Mouse (Mus musculus): ENCODE measurements at regions not wholly inside any gene's neighbourhood (a gene's known extent, or its start where the extent isn't known, plus 50 kb on each side); places are given as distances from the start of the nearest gene placed in this dataset.

DNA sequence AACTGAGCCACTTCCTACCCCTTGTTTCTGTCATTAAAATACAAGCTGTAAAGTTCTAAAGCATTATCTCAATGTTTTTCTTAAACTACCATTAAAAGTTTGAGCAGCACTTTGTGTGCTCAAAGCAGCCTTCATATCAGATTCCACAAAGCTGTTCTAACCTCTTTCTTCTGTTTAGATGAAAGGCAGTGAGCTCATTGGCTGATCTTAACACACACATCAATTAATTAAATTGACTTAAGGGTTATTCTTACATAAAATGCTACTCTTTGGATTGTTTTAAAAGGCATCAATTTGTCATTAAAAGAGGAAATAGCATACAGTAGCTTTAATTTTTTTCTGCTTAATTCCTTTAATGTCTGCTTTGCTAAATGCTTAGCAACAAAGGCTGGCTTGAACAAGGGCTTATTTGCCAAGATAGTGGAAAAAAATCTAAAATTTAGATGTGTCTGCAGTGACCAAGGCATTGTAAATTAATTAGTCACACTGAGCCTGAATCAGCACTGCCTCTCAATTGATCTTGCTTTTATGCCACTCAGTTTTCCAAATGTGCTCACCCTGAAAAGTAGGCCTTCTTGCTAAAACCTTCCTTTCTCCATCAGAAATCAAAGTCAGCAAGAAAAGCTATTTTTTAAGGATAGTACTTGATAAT lies 777.5 kb downstream of the Tmem114 start:
- no peak for DNase-seq (ENCODE audit: low spot score)

GRCm38 (mm10) chr16:7644363-7644762 lies 780.6 kb downstream of the Tmem114 start:
- DNase-seq (ENCODE audit: low spot score): no peak

DNA sequence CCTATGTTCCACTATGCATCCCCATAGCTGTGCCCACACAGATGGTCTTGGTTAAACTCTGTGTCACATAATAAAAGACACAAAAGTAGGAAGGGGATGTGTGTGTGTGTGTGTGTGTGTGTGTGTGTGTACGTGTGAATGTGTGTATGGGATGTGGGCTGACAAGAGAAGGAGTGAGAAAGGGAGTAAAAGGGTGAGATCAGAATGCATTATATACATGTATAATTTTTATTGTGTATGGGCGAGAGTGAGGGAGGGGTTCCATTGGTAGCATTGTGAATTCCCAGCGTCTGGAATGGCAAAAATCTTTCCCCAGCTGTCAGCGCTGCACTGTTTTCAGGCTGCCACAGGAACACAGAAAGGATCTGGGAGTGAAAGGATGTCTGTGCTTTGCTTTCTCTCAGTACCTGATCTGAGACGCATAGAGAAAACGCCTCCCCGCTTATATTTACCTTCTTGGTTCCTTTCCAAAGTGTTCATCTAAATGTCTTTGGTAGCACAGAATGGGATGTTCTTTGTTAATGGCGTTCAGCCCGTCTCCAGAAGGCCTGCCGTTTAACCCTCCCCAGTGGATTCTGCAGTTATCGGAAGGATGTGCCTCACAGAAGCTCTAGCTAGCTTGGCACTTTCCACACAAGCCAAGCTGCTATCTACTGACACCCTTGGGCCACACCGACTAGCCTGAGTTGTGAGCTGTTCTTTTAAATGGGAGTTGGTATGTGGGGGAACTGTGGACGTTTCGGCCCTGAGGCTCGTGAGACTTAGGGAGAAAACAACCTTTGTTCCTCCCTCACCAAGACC lies 785.8 kb downstream of the Tmem114 start:
- no peak for DNase-seq (ENCODE audit: low spot score)

DNA sequence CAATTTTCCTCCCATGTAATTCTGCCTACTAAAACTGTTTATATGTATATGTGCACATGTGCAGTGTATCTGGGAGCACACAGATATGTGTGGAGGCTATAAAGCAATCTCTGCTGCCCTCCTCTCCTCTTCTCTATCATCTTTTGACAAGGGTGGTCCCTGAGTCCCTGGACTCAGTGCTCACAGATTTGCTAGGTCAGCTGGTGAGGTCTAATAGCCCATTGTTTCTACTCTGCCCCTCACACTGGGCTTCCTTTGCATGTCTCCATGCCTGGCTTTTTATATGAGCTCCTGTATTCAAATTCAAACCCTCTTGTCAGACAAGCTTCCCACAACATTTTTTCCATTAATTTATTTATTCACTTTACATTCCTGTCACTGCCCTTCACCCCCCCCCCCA lies 786.9 kb downstream of the Tmem114 start:
- no peak for DNase-seq (ENCODE audit: low spot score)

DNA sequence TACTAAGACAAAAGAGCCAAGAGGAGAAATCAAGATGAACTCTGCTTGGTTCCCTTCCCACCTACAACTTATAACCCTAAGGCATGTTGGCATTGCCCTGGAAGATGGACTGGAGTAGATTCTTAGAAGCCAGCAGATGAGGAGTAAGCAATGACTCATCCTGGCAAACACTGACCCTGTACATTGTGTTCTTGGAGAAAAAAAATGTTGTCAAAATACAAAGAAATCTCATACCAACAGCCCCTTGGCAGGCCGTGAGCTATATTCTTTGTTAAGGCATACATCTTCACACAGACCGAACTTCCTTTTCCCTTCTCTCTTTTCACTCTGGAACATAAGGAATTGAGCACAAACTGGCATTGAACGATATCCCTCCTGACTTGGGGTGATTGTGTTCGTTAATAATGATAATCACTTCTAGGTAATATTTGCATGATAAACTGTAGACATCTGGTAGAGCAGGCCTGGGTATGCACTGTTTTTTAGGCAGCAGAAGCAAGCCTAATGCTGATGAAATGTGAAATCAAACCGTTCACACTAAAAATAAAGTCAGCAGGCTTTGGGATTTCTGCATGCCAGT lies 787.7 kb downstream of the Tmem114 start:
- DNase-seq (ENCODE audit: low spot score): no peak

DNA sequence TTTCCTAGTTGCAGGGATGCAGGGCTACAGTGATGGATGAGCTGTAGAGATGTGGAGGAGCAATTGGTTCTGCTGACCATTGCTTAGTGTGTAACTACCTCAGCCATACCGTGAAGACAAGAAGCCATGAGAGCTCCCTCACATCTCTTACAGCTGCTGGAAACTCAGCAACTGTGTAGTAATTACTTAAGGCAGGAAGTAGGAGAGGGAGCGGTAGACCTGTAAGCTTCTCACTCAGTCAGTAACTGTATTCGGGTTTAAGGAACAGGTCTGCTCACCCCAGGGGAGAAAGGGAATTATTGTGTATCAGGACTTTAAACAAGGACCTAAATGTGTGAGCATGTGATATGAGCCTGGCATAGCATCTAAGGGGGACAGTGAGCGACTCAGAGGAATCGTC lies 788.6 kb downstream of the Tmem114 start:
- DNase-seq (ENCODE audit: low spot score): no peak

DNA sequence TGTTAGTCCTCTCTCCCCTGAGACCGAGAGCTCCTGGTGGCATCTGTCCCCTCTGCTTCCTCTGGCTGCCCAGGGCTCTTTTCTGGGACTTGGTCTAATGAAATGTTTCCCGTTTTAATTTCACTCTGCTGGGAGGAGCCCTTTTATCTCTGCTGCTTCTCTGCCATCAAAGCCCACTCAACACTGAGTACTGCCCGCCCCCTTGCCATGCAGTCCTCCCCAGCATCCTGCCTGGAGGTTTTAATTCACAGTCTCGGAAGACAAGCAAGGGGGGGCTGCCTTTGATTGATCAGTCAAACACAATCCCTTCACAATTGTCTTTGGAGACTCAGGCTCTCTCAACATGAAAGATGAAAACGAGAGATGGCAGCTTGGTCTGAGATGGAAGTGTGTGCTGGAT lies 792.5 kb downstream of the Tmem114 start:
- DNase-seq (ENCODE audit: low spot score): no peak

DNA sequence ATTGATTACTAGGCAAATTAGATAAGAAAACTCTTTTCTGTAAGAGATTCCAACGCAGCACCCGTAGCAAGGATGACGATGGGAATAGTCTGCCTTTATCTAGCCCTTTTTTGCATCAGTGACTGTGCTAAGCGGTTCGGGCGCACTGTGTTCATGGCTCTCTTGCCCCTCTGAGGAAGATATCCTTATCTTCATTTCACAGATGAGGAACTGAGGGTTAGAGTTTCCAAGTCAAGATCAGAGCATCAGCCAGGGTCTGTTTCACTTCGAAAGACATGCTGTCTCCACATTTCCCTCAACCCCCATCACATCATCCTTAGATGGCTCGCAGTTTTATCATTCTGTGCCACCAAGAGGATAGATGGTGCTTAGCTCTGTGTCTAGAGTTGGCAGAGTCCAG lies 796.6 kb downstream of the Tmem114 start:
- DNase-seq (ENCODE audit: low spot score): no peak

DNA sequence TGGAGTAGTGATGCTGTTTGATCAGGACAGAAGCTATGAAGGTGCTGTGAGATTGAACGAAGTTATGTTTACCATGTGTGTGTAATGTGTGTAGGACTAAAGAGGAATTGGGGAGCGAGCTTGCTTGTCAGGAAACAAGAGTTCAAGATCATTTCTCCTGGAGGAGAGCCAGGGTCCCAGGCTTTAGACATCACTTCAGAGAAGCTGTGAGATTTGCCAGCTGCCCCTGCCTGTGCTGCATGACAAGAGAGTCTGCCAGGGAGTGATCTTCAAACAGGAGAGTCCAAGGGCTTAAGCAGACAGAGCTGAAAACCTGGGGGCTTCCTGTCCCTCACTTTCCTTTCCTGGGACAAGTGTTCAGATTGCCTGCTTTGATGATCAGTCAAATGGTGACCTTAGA lies 818.3 kb downstream of the Tmem114 start:
- no peak for DNase-seq (ENCODE audit: low spot score)

GRCm38 (mm10) chr16:7602428-7602827 lies 822.5 kb downstream of the Tmem114 start:
- DNase-seq (ENCODE audit: low spot score): no peak

GRCm38 (mm10) chr16:7574879-7575278 lies 850.1 kb downstream of the Tmem114 start:
- DNase-seq (ENCODE audit: low spot score): no peak

DNA sequence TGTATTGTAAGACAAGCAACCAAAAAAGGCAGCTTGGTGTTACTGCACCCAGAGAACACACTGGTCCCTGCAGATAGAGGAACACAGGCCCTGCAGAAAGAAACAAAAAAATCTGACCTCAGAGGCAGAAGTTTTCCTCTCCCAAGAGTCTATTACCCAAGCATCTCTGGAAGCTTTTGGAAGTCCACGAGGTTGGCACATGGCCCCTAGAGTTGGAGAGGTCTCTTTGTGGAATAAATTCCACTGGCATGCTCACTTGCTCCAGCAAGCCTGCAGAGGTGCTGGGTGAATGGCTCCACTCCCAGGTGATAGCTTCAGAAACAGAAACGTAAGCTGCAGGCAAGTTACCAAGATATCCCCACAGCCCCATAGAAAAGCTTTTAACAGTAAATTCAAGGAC lies 864.1 kb downstream of the Tmem114 start:
- DNase-seq (ENCODE audit: low spot score): no peak

DNA sequence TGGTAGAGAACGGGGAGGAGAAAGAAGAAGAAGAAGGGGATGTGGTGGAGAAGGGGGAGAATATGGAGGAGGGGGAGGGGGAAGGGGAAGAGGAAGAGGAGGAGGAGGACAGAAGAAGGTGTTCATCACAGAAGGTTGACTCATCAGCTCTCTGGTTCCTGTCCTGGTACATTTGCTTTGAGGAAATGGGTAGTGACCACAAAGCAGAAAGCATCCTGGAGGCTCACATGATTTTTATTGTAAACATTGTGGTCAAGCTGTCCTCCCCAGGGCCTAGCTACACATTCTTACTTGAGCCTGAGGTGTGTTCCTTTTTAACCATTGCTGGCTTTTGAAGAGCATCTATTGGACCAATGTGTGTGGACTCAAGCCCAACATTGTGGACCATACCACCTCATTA lies 865.8 kb downstream of the Tmem114 start:
- DNase-seq (ENCODE audit: low spot score): no peak

- no peak for DNase-seq (ENCODE audit: low spot score)
Measured at GRCm38 (mm10) chr16:7558637-7559036, 866.3 kb downstream of the Tmem114 start.

- DNase-seq (ENCODE audit: low spot score): no peak
Measured at GRCm38 (mm10) chr16:7555911-7556310, 869.0 kb downstream of the Tmem114 start.

DNA sequence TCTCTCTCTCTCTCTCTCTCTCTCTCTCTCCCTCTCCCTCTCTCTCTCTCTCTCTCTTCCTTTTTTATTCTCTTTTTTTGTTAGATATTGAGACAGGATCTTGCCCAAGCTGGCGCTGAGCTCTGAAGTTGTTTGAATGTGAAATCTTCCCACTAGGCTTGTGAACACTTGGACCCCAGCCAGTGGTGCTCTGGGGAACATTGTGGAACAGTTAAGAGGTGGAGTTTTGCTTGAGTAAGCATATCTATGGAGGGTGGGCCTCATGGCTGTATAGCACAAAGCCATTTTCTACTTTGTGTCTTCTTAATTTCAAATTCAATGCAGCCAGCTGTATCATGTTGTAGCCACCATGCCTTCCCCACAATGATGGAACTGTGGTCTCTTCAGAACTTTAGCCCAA lies 875.4 kb downstream of the Tmem114 start:
- no peak for DNase-seq (ENCODE audit: low spot score)

GRCm38 (mm10) chr16:7544067-7544466 lies 880.9 kb downstream of the Tmem114 start:
- no peak for DNase-seq (ENCODE audit: low spot score)

DNA sequence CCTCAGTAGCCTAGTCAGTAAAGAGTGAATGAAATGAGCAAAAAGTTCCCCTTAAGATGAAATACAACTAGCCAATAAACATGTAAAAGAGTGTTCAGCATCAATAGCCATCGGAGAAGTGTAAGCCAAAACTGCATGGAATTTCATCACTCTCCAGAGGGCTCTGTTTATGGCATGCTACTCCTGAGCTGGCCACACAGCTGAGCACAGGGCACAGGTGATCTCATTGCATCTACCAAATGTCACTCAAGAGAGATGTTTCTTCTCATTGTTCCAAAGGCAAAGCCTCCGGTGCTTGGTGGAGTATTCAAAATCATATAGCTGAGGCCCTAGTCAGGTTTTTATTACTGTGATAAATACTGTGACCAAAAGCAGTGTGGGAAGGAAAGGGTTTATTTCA lies 895.1 kb downstream of the Tmem114 start:
- DNase-seq (ENCODE audit: low spot score): no peak

DNA sequence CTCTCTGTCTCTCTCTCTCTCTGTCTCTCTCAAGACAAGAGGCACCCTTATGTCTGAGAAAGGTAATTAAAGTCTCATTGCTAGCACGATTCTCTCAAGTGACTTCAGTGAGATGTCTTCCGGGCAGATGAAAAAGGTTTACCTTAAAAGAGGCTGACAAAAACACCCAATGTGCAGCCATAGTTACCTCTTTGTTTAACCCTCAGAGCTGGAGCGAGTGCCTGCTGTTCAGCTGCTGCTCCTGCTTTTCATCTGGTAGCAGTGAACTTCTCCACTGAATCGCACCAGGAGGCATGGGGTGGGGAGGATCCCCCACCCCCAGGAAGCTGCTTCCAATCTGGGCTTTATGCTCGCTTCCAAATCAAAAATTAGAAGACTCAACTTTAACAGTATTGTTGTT lies 896.0 kb downstream of the Tmem114 start:
- no peak for DNase-seq (ENCODE audit: low spot score)

GRCm38 (mm10) chr16:7527923-7528776 lies 896.8 kb downstream of the Tmem114 start:
- DNase-seq (ENCODE audit: low spot score): no peak

- no peak for DNase-seq (ENCODE audit: low spot score)
Measured at GRCm38 (mm10) chr16:7518711-7519110, 906.2 kb downstream of the Tmem114 start.

Data from thymus, postnatal 0 days (tissue).